Mouse (Mus musculus): ENCODE data around the gene Elmod3.

DNA sequence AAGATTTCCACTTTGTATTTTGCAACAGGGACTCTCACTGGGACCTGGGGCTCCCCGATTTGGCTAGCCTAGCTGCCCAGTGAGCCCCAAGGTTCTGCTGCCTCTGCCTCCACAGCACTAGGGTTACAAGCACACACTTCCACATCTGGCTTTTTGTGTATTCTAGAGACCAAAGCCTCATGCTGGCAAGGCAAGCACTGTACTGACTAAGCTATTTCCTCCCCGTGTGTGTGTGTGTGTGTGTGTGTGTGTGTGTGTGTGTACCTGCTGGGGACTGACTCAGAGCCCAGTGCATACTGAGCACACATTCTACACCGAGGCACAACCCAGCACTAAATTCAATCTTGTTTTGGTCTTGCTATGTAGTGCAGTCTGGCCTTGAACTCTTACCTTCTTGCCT, 11.5 kb downstream of the Elmod3 start:
- TF ChIP-seq EP300 (IDR thresholded peaks at IDR 0.05; ENCODE audit: low read depth) (no peak), CTCF (IDR thresholded peaks at IDR 0.05; ENCODE audit: low read depth) (no peak)

All from liver, embryonic 14.5 days (tissue).